Mouse (Mus musculus) E14TG2a.4 (cell line): ENCODE results near the gene Hils1.
A peak's percentile ranks its signal among the peaks of the same experiment; 100 is the strongest.

Experiments
- H3K27me3 ChIP-seq: 2 replicates; pipeline ENCODE4 v1.6.1; 2014; ENCODE audit warnings: low read length, control low read depth; ENCODE audit not compliant: insufficient read depth
- H3K36me3 ChIP-seq: 2 replicates; pipeline ENCODE4 v1.6.1; 2014; ENCODE audit warnings: low read length, control low read depth; ENCODE audit not compliant: insufficient read depth
- H3K4me1 ChIP-seq: replicated peaks from 2 replicates; pipeline ENCODE4 v1.6.1; 2014; ENCODE audit warnings: low read depth, low read length, control low read depth
- H3K4me3 ChIP-seq: replicated peaks from 2 replicates; pipeline ENCODE4 v1.5.1; 2014; ENCODE audit warnings: mild to moderate bottlenecking, low read length
- H3K9me3 ChIP-seq: 2 replicates; pipeline ENCODE4 v1.6.1; 2014; ENCODE audit warnings: low read length, control low read depth
- CTCF ChIP-seq: conservative IDR thresholded peaks from 2 replicates; pipeline ENCODE4 v1.5.1; 2014; ENCODE audit warnings: low read length
- NANOG ChIP-seq: IDR thresholded peaks from 2 replicates; pipeline ENCODE4 v1.6.1; 2014; ENCODE audit warnings: borderline replicate concordance, low read length, mixed read lengths
- POU5F1 ChIP-seq: IDR thresholded peaks from 2 replicates; pipeline ENCODE4 v1.6.1; 2014; ENCODE audit warnings: low read length, borderline replicate concordance

Gene Hils1

GRCm38 (mm10) chr11:94967419-94967818 lies at the start of gene Hils1:
Hils1 (plus strand) TSS chr11:94967593.
- Histone ChIP-seq H3K4me3 (no peak within 1 kb of the TSS), H3K4me1 (peaks cover 53% of the 10 kb centered on the region), H3K36me3 (no peaks in the 10 kb centered on the region), H3K27me3 (peaks cover 43% of the 10 kb centered on the region), H3K9me3 (no peaks in the 10 kb centered on the region)
- TF ChIP-seq CTCF = 0 out of 2 replicates have a peak, but pooled peaks have one; percentile 2
- no peak for TF ChIP-seq POU5F1
- TF ChIP-seq NANOG = no peak

GRCm38 (mm10) chr11:94917717-94918116 lies 49.7 kb upstream of the Hils1 start:
- Histone ChIP-seq H3K9me3 (no peaks in the 10 kb centered on the region), H3K27me3 (peaks cover 11% of the 10 kb centered on the region)

GRCm38 (mm10) chr11:94920996-94921401 lies 46.4 kb upstream of the Hils1 start:
- no peaks in the 10 kb centered on the region for H3K36me3 ChIP-seq
- TF ChIP-seq CTCF (no peak), NANOG (no peak), POU5F1 (no peak)
- no peak overlapping the region for H3K4me3 ChIP-seq
- H3K9me3 ChIP-seq = no peaks in the 10 kb centered on the region
- H3K27me3 ChIP-seq = peaks cover 11% of the 10 kb centered on the region
- peaks cover 6% of the 10 kb centered on the region for H3K4me1 ChIP-seq

More at GRCm38 (mm10) chr11:94917717-94918116, 49.7 kb upstream of the Hils1 start:
- TF ChIP-seq POU5F1 (no peak), CTCF (no peak), NANOG (no peak)
- H3K4me3 ChIP-seq = no peak overlapping the region
- H3K36me3 ChIP-seq = no peaks in the 10 kb centered on the region
- peaks cover 17% of the 10 kb centered on the region for H3K4me1 ChIP-seq

GRCm38 (mm10) chr11:94924977-94925376 lies 42.4 kb upstream of the Hils1 start:
- H3K9me3 ChIP-seq = no peaks in the 10 kb centered on the region
- H3K4me1 ChIP-seq = peaks cover 24% of the 10 kb centered on the region
- H3K36me3 ChIP-seq = no peaks in the 10 kb centered on the region
- H3K4me3 ChIP-seq = no peak overlapping the region
- H3K27me3 ChIP-seq = peaks cover 27% of the 10 kb centered on the region
- TF ChIP-seq CTCF (no peak), POU5F1 (no peak), NANOG (no peak)

- Histone ChIP-seq H3K4me3 (no peak overlapping the region), H3K9me3 (no peaks in the 10 kb centered on the region), H3K27me3 (peaks cover 35% of the 10 kb centered on the region), H3K36me3 (no peaks in the 10 kb centered on the region), H3K4me1 (peaks cover 34% of the 10 kb centered on the region)
- TF ChIP-seq CTCF = no peak
- no peak for TF ChIP-seq NANOG
- TF ChIP-seq POU5F1 = no peak
Measured at GRCm38 (mm10) chr11:94926431-94926830, 41.0 kb upstream of the Hils1 start.

- TF ChIP-seq POU5F1 (no peak), NANOG (no peak), CTCF (no peak)
- Histone ChIP-seq H3K4me1 (peaks cover 37% of the 10 kb centered on the region), H3K4me3 (no peak overlapping the region), H3K36me3 (no peaks in the 10 kb centered on the region), H3K27me3 (peaks cover 49% of the 10 kb centered on the region), H3K9me3 (no peaks in the 10 kb centered on the region)
Measured at GRCm38 (mm10) chr11:94927771-94928291, 39.6 kb upstream of the Hils1 start.

- Histone ChIP-seq H3K4me1 (peaks cover 47% of the 10 kb centered on the region), H3K4me3 (0 out of 2 replicates have a peak overlapping the region, but pooled peaks have one; percentile 10), H3K36me3 (no peaks in the 10 kb centered on the region), H3K9me3 (no peaks in the 10 kb centered on the region), H3K27me3 (peaks cover 59% of the 10 kb centered on the region)
- TF ChIP-seq POU5F1 (no peak), NANOG (no peak), CTCF (no peak)
Measured at GRCm38 (mm10) chr11:94928820-94929219, 38.6 kb upstream of the Hils1 start.

GRCm38 (mm10) chr11:94929599-94929998 lies 37.8 kb upstream of the Hils1 start:
- TF ChIP-seq NANOG = no peak
- no peak for TF ChIP-seq CTCF
- no peak for TF ChIP-seq POU5F1

GRCm38 (mm10) chr11:94930151-94930550 lies 37.2 kb upstream of the Hils1 start:
- H3K4me1 ChIP-seq = peaks cover 57% of the 10 kb centered on the region
- H3K9me3 ChIP-seq = no peaks in the 10 kb centered on the region
- no peak overlapping the region for H3K4me3 ChIP-seq
- peaks cover 72% of the 10 kb centered on the region for H3K27me3 ChIP-seq
- no peaks in the 10 kb centered on the region for H3K36me3 ChIP-seq
- TF ChIP-seq POU5F1 (no peak), CTCF (no peak), NANOG (no peak)

More at GRCm38 (mm10) chr11:94929599-94929998, 37.8 kb upstream of the Hils1 start:
- Histone ChIP-seq H3K9me3 (no peaks in the 10 kb centered on the region), H3K36me3 (no peaks in the 10 kb centered on the region), H3K4me1 (peaks cover 54% of the 10 kb centered on the region), H3K4me3 (no peak overlapping the region), H3K27me3 (peaks cover 66% of the 10 kb centered on the region)
